Mouse (Mus musculus): ENCODE data around the gene Cacna2d3. TPM values are rescaled to one million over a fixed set of nuclear protein-coding genes. Genes with fewer than 3 reads are reported as not detected.

The Cacna2d3 gene
- polyA plus RNA-seq, 1 experiment = 4.6 TPM

DNA sequence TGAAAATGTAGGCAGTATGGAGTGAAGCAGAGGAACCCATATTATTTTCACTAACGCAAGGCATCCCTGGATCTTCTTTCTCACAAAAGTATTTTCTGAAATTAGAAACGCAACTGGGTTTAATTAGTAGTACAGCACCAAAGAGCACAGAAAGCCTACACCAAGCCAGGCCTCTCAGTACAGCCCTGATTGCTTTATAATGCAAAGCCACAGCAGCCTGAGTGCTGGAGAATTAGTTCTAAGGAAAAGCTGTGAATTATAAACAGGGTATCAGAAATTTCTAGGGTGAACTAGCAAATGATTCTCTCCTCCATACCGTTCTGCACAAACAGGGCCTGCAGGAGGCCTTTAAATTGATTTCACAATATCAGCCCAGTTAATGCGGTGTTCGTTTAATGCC is 380.9 kb downstream of the Cacna2d3 start:
- Histone ChIP-seq H3K4me1 (ENCODE audit: control insufficient read depth, insufficient read depth, low read length) (no peaks in the 10 kb centered on the region), H3K4me3 (ENCODE audit: control insufficient read depth, low read depth, low read length) (no peak overlapping the region), H3K27ac (ENCODE audit: control insufficient read depth, insufficient read depth, low read depth, low read length) (no peak overlapping the region), H3K36me3 (ENCODE audit: control insufficient read depth, insufficient read depth, low read length) (no peaks in the 10 kb centered on the region), H3K27me3 (ENCODE audit: control insufficient read depth, insufficient read depth, low read length) (no peaks in the 10 kb centered on the region)
- TF ChIP-seq CTCF (IDR thresholded peaks at IDR 0.05; ENCODE audit: control insufficient read depth, insufficient read depth, insufficient replicate concordance, low read depth, low read length) (no peak), POLR2A (IDR thresholded peaks at IDR 0.05; ENCODE audit: control insufficient read depth, low read depth, low read length) (no peak)

DNA sequence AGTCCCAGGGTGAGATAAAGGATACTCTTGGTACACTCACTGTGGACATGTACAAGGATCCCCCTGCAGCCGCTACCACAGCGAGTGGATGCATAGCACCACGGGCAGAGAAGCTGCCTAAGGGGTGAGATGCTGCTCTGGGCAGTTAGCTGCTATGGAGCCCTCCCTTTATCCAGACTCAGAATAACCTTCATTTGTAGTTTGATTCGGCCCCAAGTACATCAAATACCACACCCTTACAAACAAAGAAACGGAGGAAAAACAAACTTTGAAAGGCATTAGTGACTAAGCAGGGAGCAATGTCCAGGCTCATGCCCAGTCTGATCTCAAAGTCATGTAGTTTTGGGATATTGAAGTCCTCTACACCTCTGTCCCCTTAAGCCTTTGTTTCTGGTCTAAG is 386.8 kb downstream of the Cacna2d3 start:
- TF ChIP-seq POLR2A (IDR thresholded peaks at IDR 0.05; ENCODE audit: control insufficient read depth, low read depth, low read length) (no peak), CTCF (IDR thresholded peaks at IDR 0.05; ENCODE audit: control insufficient read depth, insufficient read depth, insufficient replicate concordance, low read depth, low read length) (no peak)
- no peak overlapping the region for H3K4me3 ChIP-seq (ENCODE audit: control insufficient read depth, low read depth, low read length)
- H3K36me3 ChIP-seq (ENCODE audit: control insufficient read depth, insufficient read depth, low read length) = no peaks in the 10 kb centered on the region
- no peaks in the 10 kb centered on the region for H3K27me3 ChIP-seq (ENCODE audit: control insufficient read depth, insufficient read depth, low read length)
- no peaks in the 10 kb centered on the region for H3K4me1 ChIP-seq (ENCODE audit: control insufficient read depth, insufficient read depth, low read length)
- no peak overlapping the region for H3K27ac ChIP-seq (ENCODE audit: control insufficient read depth, insufficient read depth, low read depth, low read length)

DNA sequence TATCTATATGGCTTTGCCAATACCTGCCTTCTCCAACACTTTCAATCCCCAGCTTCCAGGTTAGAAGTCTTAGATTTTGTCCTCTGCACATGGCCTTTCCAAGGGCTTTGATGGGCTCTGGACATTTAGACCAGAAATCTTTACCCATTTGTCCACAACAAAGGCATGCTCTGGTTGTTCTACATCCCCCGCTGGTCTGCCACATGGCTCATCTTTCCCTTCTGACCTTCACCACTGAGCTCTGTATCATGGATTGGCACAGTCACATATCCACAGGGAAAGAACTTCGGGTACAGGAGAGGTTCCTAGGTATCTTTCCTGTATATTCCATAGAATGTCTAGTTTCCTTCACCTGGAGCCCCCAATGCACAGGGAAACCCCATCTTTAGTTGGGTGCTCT is 387.4 kb downstream of the Cacna2d3 start:
- Histone ChIP-seq H3K4me1 (ENCODE audit: control insufficient read depth, insufficient read depth, low read length) (no peaks in the 10 kb centered on the region), H3K27ac (ENCODE audit: control insufficient read depth, insufficient read depth, low read depth, low read length) (no peak overlapping the region), H3K36me3 (ENCODE audit: control insufficient read depth, insufficient read depth, low read length) (no peaks in the 10 kb centered on the region), H3K27me3 (ENCODE audit: control insufficient read depth, insufficient read depth, low read length) (no peaks in the 10 kb centered on the region), H3K4me3 (ENCODE audit: control insufficient read depth, low read depth, low read length) (no peak overlapping the region)
- no peak for TF ChIP-seq POLR2A (IDR thresholded peaks at IDR 0.05; ENCODE audit: control insufficient read depth, low read depth, low read length)
- TF ChIP-seq CTCF (IDR thresholded peaks at IDR 0.05; ENCODE audit: control insufficient read depth, insufficient read depth, insufficient replicate concordance, low read depth, low read length) = no peak

DNA sequence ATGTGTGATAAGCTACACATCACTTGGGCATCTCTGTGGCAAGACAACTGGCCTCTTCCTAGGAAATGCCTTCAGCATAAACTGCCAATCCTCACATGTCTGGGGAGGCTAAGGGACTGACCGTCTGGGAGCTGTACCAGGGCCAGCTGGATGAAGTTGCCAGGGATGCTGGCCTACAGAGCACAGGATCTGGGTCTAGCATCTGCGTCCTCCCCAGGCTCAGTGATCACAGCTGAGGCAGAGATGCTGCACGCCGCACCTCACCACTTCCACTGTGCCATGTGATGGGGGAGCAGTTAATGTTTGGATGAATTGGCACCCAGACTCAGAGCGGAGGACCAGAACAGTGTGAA is 397.3 kb downstream of the Cacna2d3 start:
- no peak for TF ChIP-seq CTCF (IDR thresholded peaks at IDR 0.05; ENCODE audit: control insufficient read depth, insufficient read depth, insufficient replicate concordance, low read depth, low read length)
- H3K27ac ChIP-seq (ENCODE audit: control insufficient read depth, insufficient read depth, low read depth, low read length) = no peak overlapping the region
- H3K36me3 ChIP-seq (ENCODE audit: control insufficient read depth, insufficient read depth, low read length) = no peaks in the 10 kb centered on the region
- H3K27me3 ChIP-seq (ENCODE audit: control insufficient read depth, insufficient read depth, low read length) = no peaks in the 10 kb centered on the region
- no peaks in the 10 kb centered on the region for H3K4me1 ChIP-seq (ENCODE audit: control insufficient read depth, insufficient read depth, low read length)
- H3K4me3 ChIP-seq (ENCODE audit: control insufficient read depth, low read depth, low read length) = no peak overlapping the region

DNA sequence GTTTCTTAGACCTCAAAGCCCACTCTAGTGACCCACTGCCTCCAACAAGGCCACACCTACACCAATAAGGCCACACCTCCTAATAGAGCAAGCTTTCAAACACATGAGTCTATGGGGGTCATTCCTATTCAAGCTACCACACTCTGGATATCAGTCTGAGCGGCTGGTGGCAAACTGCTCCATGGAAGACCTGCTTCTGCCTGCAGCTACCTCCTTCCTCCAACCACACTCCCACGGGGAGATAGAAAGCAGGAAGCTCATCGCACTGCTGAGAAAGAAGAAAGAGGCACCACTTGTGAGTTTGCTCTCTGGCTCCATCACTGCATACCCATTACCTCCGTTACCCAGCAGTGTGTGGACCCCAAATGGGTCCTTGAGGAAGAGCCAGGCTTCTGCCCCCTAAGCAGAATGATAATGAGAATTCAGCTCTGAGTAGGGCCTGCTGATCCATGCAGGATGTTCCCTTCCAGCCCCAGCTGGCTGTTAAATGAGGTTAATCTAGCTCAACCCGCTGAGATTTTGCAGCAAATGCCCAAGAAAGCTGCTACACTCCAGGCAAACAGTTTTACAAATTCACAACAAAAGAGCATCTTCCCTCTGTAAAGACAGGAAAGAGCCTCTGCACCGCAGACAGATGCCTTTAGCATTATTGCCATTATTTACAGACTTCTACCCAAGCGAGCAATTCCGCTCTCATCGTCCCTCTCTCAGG is 397.8 kb downstream of the Cacna2d3 start:
- Histone ChIP-seq H3K4me1 (ENCODE audit: control insufficient read depth, insufficient read depth, low read length) (no peaks in the 10 kb centered on the region), H3K4me3 (ENCODE audit: control insufficient read depth, low read depth, low read length) (no peak overlapping the region), H3K36me3 (ENCODE audit: control insufficient read depth, insufficient read depth, low read length) (no peaks in the 10 kb centered on the region), H3K27ac (ENCODE audit: control insufficient read depth, insufficient read depth, low read depth, low read length) (no peak overlapping the region), H3K27me3 (ENCODE audit: control insufficient read depth, insufficient read depth, low read length) (no peaks in the 10 kb centered on the region)
- TF ChIP-seq CTCF (IDR thresholded peaks at IDR 0.05; ENCODE audit: control insufficient read depth, insufficient read depth, insufficient replicate concordance, low read depth, low read length) (no peak), POLR2A (IDR thresholded peaks at IDR 0.05; ENCODE audit: control insufficient read depth, low read depth, low read length) (no peak)

DNA sequence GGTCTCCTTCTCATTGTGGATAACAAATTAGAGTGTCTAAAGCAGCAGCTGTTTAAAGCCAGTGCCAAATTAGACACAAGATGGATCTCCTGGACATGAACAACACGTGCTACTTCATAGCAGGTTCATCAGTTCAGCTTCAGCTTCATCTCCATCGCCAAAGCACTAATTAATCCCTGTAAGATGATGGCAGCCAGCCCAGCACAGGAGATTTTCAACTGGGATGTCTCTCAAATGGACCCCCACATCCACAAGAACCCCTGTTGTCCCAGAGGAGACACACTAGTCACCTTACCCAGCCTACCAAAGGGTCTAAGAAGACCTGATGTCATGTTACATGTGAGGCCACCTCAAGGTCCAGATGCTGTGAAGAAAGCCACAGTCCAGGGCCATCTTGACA is 408.2 kb downstream of the Cacna2d3 start:
- no peak overlapping the region for H3K4me3 ChIP-seq (ENCODE audit: control insufficient read depth, low read depth, low read length)
- TF ChIP-seq CTCF (IDR thresholded peaks at IDR 0.05; ENCODE audit: control insufficient read depth, insufficient read depth, insufficient replicate concordance, low read depth, low read length) (no peak), POLR2A (IDR thresholded peaks at IDR 0.05; ENCODE audit: control insufficient read depth, low read depth, low read length) (no peak)
- no peaks in the 10 kb centered on the region for H3K4me1 ChIP-seq (ENCODE audit: control insufficient read depth, insufficient read depth, low read length)

DNA sequence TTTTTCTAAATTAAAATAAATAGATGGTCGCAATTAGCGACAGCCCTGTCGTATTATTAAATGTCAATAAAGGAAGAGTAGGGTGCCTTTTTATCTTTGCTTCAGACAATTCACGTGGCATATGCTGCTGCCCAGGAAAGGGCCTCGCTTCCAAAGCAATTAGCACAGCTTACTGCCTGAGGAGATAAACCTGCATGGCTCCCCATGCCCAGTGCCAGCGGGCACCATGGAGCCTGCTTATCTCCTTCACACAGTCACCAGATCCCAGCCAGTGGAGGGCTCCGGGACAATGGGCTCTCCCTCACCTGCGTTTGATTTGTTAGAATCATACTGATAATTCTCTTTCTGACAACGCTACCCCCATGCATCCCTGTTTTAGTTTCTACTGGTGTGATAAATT is 416.0 kb downstream of the Cacna2d3 start:
- no peak for TF ChIP-seq POLR2A (IDR thresholded peaks at IDR 0.05; ENCODE audit: control insufficient read depth, low read depth, low read length)
- no peak for TF ChIP-seq CTCF (IDR thresholded peaks at IDR 0.05; ENCODE audit: control insufficient read depth, insufficient read depth, insufficient replicate concordance, low read depth, low read length)
- no peaks in the 10 kb centered on the region for H3K27me3 ChIP-seq (ENCODE audit: control insufficient read depth, insufficient read depth, low read length)

More for the DNA sequence above, 408.2 kb downstream of the Cacna2d3 start:
- H3K36me3 ChIP-seq (ENCODE audit: control insufficient read depth, insufficient read depth, low read length) = no peaks in the 10 kb centered on the region
- H3K27me3 ChIP-seq (ENCODE audit: control insufficient read depth, insufficient read depth, low read length) = no peaks in the 10 kb centered on the region
- H3K27ac ChIP-seq (ENCODE audit: control insufficient read depth, insufficient read depth, low read depth, low read length) = no peak overlapping the region

More for the DNA sequence above, 416.0 kb downstream of the Cacna2d3 start:
- H3K4me3 ChIP-seq (ENCODE audit: control insufficient read depth, low read depth, low read length) = no peak overlapping the region
- no peaks in the 10 kb centered on the region for H3K4me1 ChIP-seq (ENCODE audit: control insufficient read depth, insufficient read depth, low read length)
- no peaks in the 10 kb centered on the region for H3K36me3 ChIP-seq (ENCODE audit: control insufficient read depth, insufficient read depth, low read length)
- no peak overlapping the region for H3K27ac ChIP-seq (ENCODE audit: control insufficient read depth, insufficient read depth, low read depth, low read length)

Measured in testis, adult 2 months (tissue).